Mouse (Mus musculus) frontal cortex, postnatal 36 days (tissue): ENCODE results near the gene Lcat.
"Not testable (repeated sequence)": the region's sequence is repeated elsewhere in the genome, so short reads cannot be mapped to it uniquely, and the experiment has no call there.

Experiments
- DNase-seq, 2 experiments: peaks; one replicate each; pipeline ENCODE4 v3.0.0; 2022; ENCODE audit warnings: low spot score in 2 of 2

The Lcat gene

DNA sequence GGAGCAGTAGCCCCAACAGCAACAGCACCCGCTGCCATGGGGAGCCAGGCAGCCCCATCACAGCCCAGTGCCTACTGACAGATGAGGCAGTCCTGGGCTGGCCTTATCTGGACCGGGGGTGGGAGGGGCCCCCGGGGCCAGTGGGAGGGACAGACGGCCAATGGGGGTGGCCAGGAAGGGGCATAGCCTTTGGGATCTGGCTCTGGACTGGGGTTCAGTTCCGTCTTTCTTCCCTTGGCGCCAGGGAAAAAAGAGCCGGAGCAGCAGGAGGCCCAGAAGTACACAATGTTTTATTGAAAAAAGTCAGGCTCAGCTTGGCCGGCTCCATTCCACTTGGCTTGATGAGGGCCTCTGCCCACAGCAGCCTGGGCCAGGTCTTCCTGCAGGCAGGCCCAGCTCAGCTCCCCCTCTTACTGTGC lies at the start of gene Lcat:
Lcat (minus strand) TSS at position 62 of the 419 bp plus-strand sequence.
- DNase-seq, result peak in 1 of 2 experiments; percentile 44

DNA sequence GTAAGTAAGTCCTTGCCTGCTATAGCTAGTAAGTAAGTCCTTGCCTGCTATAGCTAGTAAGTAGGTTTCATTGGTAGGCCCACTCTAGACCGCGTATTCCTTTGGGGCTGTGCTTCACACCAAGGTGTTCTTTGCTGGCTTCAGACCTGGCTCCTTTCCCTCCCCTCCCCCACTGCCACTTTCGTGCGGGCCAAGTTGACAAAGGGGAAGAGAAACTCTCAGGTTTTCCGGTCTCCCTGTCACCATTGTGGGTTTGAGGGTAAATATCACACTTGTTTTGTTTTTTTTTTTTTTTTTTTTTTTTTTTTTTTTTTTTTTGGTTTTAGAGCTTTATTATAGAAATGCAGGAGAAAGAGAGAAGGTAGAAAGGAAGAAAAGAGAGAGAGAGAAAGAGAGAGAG lies 49.3 kb upstream of the Lcat start:
- no peak for DNase-seq

DNA sequence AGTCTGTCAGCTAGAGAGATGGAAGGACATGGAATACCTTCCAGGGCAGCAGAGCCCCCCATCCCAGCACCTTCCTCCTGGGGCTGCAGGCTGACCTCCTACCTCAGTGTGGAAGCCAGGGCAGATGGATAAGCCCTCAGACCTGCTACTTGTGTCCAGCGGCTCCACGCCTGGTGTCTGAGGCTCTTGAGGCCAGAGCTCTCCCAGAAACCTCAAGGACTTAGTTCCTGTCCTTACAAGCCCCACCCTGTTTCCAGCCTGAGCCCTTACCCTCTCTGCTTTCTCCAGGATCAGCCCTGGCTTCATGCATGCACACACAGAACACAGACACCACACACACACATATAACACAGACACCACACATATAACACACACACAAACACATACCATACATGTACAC lies 48.4 kb upstream of the Lcat start:
- DNase-seq, result no peak

DNA sequence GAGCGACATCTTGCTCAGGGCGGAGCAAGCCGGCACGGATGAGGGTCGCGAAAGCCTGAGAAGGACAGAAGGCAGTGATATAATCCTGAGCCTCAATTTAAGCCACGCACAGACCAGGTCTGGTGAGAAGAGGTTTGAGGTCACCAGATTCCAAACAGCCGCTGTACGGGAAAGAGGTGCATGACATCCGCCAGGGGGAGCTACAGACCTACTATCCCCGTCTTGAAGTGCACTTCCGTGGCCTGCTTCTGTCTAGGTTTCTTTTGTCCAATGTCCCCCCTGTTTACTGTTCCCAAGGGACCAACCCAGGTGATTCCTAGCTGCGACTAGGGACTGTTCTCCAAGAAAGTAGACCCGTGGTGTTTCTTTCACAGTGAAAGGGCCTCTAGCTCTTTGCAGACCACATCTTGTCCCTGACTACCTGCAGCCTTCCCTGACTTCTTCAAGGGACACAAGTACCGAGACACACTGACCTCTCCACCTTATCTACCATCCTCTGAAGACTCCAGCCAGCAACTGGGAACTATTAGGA lies 47.7 kb upstream of the Lcat start, which contains the start of gene Dus2:
Dus2 (plus strand) TSS at position 482 of the 532 bp plus-strand sequence.
- peak; percentile 56 to 63 for DNase-seq

DNA sequence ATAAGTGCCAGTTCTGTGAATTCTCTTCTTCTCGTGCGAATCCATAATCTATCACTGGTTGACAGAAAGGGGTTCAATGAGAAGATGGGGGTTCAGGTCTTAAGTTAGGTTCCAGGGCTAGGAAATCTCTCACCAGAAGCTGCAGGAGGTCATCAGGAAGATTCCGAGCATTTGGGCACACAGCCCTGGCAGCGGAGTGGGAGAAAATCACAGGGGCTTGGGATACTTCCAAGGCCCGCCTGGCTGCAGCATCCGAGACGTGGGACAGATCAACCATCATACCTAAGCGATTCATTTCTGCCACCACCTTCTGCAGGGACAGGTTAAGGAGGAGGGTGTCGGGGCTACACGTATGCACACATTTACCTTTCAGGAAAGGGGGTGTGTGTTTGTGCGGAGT lies 45.4 kb upstream of the Lcat start:
- no peak for DNase-seq

DNA sequence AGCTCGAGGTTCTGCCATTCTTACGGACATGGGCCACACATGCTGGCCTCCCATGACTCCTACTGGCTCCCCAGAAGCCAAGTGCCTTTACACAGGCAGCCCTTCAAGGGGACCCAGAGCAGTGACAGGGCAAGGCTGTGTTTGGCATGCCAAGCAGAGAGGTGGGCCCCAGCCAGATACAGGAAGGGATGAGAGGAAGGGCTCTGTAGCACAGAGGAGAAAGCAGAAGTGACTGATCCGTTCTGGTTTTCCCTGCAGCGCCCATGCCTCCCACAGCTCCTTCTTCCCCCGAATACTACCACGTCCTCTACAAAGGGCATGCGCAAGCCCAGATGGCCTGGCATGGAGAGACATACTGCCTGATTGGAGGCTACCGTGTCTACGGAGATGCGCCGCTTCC lies 40.2 kb upstream of the Lcat start:
- not testable (repeated sequence) for DNase-seq

DNA sequence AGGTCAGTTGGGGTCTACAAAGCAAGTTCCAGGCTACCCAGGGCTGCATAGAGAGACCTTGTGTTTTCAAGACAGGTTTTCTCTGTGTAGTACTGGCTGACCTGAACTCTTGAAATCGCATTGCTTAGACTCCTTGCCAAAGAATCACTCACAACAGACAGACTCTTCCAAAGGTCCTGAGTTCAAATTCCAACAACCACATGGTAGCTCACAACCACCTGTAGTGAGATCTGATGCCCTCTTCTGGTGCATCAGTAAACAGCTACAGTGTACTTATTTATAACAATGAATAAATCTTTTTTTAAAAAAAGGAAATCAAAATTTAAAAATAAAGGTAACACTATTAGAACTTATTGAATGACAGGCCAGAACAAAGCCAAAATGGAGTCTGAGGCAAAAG lies 38.0 kb upstream of the Lcat start:
- DNase-seq, result no peak

DNA sequence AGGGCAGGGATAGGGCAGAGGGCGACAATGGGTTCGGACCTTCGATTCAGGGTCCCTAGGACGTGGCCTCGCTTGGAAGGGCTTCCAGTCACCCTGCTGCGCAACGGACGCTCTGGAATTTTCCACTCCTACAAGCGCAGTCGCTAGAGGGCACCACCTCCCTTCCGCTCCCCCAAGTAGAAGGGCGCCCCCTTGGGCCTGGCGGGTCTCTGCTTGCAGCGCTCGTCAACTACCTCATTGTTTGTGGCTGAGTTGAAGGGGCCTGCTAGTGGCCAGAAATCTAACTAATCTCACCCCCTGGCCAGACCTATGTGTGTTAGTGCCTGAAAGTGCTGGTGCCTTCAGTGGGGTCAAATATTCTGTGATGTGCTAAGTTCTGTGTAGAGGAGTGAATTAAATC lies 36.1 kb upstream of the Lcat start, which contains the start of gene Dpep3:
Dpep3 (minus strand) TSS at position 105 of the 400 bp plus-strand sequence.
- no peak for DNase-seq

DNA sequence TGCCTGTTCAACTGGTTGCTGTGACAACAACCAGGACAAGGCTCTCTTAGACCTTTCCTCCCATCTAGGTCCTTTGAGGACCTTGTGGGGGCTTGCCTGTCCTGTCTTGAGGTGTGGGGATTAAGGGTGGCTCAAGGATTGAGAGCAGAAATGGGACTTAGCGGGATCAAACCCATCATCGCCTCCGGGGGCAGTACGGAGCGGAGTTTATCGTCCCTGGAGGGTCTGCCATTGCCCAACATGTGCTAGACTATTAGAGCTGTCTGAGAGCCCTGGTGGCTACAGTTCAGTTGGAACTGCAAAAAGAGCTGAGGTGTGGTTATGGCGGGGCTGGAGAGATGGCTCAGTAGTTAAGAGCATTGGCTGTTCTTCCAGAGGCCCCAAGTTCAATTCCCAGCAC lies 32.2 kb upstream of the Lcat start:
- DNase-seq, result no peak

DNA sequence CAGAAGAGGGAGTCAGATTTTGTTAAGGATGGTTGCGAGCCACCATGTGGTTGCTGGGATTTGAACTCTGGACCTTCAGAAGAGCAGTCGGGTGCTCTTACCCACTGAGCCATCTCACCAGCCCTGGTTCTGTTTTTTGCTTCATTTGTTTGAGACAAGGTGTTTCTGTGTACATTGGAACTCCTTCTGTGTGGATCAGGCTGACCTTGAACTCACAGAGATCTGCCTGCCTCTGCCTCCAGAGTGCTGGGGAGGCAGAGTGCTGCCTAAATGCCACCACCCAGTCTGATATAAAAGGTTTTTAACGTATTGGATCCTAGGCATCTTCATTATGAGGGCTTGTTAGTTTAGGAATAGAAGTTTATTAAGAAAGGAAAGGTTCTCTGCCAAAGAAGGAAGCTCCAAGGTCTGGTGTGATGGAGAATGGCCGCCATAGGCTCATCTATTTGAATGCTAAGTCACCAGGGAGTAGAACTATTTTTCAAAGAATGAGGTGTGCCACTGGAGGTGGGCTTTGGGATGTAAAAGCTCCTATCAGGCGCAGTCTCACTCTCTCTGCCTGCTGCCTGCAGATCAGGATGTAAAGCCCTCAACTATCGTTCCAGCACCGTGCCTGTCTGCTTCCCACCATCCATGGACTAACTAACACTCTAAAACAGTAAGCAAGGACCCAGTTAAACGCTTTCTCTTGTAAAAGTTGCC lies 28.0 kb upstream of the Lcat start:
- DNase-seq, result no peak

DNA sequence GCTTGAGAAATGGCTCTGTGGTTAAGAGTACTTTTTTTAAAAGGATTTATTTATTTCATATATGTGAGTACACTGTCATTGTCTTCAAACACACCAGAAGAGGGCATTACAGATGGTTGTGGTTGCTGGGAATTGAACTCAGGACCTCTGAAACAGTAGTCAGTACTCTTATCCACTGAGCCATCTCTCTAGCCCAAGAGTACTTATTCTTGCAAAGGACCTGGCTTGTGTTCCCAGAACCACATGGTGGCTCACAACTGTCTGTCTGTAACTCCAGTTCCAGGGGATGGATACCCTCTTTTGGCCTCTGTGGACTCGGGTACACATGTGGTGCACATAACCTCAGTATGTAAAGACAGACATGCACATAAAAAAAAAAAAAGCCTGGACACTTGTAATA lies 26.2 kb upstream of the Lcat start:
- no peak for DNase-seq

DNA sequence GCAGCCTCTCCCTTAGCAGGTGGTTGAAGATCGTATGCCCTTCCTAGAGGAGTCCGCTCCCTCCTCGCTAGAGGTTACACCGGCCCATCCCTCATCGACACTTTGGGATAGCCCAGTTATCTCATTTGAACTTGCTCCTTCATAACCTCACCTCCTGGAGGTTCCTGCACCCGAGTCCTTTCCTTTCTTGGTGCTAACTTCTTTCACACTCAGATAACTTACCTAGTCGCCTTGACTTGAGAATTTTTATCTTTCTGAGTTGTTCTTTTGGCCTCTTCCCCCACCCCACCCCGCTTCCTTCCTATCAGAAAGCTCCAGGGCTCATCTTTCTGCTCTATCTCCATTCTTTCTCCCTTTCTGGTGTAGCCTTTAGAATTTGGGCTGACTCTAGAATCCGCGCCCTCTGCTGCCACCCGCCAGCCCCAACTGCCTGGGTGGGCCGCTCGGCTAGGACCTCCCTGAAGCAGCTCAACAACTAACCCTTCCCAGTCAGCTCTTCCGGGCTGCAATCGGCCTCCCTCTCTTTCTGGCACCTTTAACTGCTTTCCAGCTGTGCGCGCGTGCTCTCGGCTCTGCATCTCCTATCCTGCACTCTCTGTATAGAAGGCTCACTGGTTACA lies 23.6 kb upstream of the Lcat start:
- DNase-seq, result no peak

DNA sequence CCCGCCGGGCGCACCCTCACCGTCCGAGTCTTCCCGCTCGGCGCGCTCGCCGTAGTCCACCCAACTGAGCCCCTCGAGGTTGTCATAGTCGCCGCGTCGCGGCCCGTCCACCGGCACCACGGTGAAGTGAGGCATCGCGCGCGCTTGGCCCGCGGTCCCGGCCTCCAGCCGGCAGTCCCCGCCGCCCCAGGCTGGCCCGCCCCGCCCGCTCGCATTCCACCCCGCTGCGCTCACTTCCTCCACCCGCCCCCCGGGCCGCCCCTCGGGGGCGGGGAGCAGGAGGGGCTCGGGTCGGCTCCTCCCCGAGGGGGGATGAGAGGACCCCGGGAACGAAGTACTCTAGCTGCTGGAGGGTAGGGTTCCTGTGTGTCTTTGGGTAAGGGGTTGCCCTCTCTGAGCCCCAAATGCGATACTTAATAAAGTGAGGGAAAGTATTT lies 22.7 kb upstream of the Lcat start, which contains the start of gene Slc12a4:
Slc12a4 (minus strand) TSS at position 193 of the 437 bp plus-strand sequence.
- DNase-seq, result no peak

DNA sequence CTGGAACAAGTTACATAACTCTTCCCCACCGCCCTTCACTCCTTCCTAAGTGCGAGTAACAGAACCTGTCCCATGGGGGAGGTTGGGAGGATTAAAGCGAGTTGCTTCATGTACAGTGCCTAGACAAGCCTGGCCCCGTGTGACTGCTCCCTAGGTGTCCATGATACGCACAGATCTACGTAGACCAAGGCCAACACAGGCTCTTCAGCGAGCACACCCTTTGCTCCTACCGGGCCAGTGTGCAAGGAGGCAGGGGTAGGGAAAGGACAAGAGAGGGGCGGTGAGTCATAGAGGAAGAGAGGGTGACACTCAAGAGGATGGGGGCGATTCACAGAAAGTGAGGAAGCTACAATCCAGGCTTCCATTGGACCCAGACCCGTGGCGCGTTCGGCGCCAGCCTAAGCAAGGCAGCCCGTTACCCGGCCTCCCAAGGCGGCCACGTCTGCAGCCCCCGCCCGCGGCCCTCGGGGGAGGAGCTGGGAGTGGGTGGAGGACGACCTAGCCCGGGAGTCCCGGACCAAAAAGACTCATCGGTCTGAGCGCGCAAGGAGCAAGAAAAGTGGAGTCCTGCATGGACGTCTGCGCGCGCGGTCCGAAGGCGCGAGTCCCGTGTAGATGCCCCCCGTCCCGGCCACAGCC lies 22.2 kb upstream of the Lcat start:
- no peak for DNase-seq

DNA sequence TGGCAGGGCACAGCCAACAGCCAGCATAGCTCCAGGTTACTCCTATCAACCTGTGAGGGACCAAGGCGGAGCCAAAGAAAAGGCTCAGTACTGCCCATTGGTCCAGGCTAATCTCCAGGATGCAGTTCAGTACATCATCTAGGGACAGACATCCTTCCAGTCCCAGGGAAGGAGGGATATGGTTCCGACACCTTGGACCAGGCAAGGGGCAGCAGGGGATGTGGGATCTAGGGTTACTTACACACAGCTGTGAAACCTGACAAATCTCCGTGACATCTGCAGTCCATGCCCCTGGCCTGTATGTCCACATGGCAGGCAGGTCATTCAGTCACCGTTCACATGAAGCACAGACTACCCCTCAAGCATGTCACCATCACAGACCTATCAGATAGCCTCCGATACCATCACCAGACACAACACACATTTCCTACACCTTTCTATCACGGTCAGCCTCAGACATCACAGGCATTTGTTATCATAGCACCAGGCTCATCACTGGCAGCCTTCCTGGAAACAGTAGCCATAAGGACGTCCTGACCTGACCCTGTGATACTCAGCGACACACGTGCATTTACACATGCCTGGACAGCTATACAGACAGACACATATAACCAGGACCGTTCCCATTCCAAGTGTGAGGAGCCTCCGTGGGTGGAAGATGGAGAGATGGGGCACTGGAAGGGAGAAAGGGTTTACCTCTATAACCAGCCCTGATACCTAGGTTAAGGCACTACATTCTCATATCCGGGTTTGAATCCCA lies 21.5 kb upstream of the Lcat start:
- no peak for DNase-seq

DNA sequence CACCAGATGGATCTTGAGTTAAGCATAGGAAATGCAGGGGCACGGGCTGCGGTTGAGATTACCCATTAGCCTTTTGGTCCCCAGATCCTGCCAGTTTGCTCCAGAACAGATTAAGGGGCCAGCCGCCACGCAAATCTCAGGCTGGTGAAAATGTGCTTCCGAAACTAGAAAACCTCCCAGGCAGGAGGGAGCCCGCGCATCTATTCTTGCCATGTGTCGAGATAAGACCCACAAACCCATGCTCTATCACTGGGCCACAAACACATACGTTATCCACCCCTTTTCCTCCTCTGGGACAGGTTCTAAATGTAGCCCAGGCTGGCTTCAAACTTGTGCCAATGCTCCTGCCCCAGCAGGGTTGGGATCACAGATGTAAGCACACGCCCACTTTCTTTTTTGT lies 18.4 kb upstream of the Lcat start:
- no peak for DNase-seq

DNA sequence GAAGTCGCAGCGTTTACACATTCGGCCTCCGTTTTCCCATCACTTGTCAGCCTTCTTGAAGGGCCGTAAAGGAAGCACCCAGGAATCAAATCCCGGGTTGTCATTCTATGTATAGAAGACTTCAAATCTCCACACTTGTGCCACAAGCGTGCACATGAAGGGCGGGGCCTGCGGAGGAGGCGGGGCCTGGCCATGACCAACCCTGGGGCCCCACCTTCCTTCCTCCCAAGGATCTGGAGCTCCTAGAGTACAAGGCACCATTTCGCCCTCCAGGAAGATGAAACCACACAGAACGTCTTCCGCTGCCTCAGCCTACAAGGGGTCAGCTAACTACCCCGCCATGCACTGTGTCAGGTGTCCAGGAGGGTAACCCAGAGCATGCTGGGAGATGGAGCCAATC lies 17.9 kb upstream of the Lcat start:
- DNase-seq, result no peak

DNA sequence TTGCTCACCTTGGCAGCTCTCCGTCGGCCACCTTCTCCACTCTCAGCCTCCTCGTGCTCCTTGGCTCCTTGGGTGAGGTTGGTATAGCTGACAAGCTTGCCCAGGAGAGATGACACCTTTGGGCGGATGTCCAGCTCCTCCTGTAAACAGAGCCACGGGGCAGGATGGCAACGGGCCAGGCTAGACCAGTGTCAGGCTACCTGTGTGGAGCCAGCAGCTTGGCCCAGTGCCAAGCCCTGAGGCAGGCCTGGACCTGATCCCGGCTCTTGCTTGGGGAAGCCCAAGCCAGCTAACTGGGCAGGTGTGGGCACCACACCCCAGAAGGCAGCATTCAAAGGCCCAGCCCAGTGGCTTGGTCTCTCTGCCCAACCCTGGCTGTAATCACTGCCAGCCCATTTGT lies 16.2 kb upstream of the Lcat start:
- no peak for DNase-seq

DNA sequence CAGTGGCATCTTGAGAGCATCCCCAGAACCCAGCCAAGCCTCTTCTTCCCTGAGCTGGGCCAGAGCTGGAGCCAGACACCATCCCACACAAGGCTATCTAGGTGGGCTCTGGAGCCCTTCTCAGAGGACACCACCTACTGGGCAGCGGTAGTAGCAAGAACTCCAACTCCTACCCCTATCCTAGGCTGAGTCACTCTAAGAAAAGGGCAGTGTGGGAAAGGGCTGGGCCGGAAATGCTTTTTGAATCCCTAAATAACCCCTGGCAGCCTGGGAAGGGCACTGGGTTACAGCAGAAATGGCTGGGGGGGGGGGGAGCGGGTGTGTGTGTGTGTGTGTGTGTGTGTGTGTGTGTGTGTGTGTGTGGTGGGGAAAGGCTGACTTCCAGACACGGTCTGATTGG lies 14.6 kb upstream of the Lcat start:
- DNase-seq, result no peak

DNA sequence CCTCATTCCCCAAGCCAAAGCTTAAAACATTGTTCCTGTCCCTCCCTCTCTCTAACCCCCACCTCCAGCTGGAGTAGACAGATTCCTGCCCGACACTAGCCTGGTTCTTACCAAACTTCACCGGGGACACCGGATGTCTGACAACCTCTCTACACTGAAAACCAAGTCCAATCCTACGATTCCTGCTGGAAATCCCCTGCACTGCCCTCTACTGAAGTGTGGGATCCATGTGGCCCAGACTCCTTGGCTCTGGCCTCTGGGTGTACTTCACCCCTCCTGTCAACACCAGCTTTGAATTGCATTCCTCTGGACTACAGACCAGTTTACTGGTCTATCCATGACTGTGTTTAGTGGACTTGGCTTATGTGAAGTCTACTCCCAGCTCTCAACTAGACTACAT lies 13.4 kb upstream of the Lcat start:
- DNase-seq, result no peak

DNA sequence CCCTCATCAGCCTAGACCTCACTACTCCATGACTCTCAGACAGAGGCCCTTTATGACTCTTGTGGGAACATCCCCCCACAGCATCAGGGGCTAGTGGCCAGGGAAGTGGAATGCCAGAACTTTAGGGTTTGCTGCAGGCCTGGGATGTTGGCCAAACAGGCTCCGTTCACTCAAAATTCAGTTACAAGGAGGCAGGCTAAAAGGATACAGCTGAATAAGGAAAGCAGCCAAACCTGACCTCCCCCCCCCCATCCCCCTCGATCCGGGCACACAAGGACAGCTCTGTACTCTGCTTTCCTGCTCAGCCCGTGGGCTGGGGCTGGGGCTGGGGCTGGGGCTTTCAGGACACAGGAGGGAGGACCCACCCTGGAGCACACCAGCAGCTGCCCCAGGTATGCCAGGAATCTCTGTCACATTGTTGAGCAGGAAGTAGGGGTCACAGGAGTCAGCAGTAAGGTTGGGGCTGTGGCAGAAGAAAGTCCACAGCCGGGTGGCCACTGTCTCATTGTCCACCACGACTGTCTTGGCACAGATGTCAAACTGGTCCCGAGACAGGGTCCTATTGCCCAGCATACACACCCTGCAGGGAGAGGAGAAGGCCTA lies 8.0 kb upstream of the Lcat start:
- DNase-seq, result no peak
